Mouse (Mus musculus): ENCODE measurements at regions not wholly inside any gene's neighbourhood (a gene's known extent, or its start where the extent isn't known, plus 50 kb on each side); places are given as distances from the start of the nearest gene placed in this dataset.

DNA sequence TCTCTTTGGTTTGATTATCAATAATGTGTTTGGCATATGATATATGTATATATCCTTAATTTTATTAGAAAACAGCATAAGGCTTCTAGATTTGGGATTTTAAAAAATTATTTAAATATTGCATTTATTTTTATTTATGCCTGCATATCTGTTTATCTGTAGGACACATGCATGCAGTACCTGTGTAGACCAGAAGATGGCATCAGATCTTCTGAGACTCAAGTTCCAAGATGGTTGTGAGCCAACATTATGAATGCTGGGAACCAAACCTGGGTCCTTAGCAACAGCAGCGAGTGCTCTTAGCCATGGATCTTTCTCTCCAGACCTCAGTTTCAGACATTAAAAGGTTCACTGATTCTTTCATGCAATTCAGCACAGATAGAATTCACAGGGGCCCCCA is 148.3 kb downstream of the Cdc42ep3 start:
- H3K27ac ChIP-seq (ENCODE audit: insufficient read depth, low read depth, low read length) = no peak overlapping the region
- no peak for TF ChIP-seq POLR2A (IDR thresholded peaks at IDR 0.05; ENCODE audit: insufficient read depth, low read depth, low read length)
- TF ChIP-seq CTCF (IDR thresholded peaks at IDR 0.05; ENCODE audit: insufficient read depth, low read depth, low read length) = no peak
- no peaks in the 10 kb centered on the region for H3K4me1 ChIP-seq (ENCODE audit: control insufficient read depth, insufficient read depth, low read length)
- 98% methylated on average over 1 of the region's 1 CpGs for WGBS
- H3K4me3 ChIP-seq (ENCODE audit: insufficient read depth, low read depth, low read length) = no peak overlapping the region

DNA sequence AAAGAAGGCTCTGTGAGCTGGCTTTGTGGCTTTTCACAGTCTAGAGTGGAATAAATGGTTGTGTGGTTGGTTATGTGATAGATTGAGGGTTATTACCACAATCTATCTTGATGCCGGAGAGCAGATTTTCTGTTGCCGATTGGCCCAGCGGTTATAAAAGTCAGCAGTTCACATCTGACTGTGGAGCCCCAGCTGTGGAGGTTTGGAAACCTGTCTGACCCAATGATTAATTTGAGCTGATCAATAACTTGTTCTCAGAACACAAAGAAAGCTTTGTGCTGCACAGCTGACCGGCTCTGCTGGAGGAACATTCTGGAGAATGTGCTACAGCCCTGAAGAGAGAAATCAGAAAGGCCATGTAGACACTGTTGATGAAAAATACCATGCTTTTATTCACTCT is 148.8 kb downstream of the Cdc42ep3 start:
- no peak overlapping the region for H3K27ac ChIP-seq (ENCODE audit: insufficient read depth, low read depth, low read length)
- TF ChIP-seq CTCF (IDR thresholded peaks at IDR 0.05; ENCODE audit: insufficient read depth, low read depth, low read length) = no peak
- TF ChIP-seq POLR2A (IDR thresholded peaks at IDR 0.05; ENCODE audit: insufficient read depth, low read depth, low read length) = no peak
- 95% methylated on average over 4 of the region's 4 CpGs for WGBS
- no peak overlapping the region for H3K4me3 ChIP-seq (ENCODE audit: insufficient read depth, low read depth, low read length)
- H3K4me1 ChIP-seq (ENCODE audit: control insufficient read depth, insufficient read depth, low read length) = no peaks in the 10 kb centered on the region

GRCm38 (mm10) chr17:79199814-79200491 is 148.2 kb downstream of the Qpct start:
- 53% methylated on average over 9 of the region's 9 CpGs for WGBS

DNA sequence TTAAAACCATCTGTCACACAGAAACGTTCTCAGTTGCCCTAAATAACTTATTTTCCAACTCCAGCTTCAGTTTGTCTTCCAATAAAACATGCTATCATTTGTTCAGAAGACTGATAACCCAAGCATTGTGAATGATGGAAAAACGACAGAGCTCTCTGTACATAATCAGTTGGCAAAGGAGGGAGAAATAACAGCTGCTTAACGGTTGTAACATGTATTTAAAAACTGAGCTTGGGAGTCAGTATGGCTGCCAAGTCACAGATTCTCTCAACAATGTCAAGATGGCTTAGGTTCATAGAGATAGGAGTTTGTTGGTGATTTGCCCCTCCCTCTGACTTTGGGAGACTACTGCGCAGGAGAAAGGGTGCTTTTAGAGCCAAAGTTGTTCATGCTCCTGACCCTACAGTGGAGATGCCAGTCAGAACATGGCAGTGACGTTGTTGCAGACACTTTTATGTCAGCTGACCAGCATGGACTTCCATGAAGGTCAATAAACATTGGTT is 140.2 kb downstream of the Qpct start:
- no peak for TF ChIP-seq POLR2A (IDR thresholded peaks at IDR 0.05; ENCODE audit: insufficient read depth, low read depth, low read length)
- 50% methylated on average over 5 of the region's 5 CpGs for whole genome bisulfite sequencing
- Histone ChIP-seq H3K4me3 (ENCODE audit: insufficient read depth, low read depth, low read length) (no peak overlapping the region), H3K27ac (ENCODE audit: insufficient read depth, low read depth, low read length) (no peak overlapping the region), H3K4me1 (ENCODE audit: control insufficient read depth, insufficient read depth, low read length) (no peaks in the 10 kb centered on the region)

More at GRCm38 (mm10) chr17:79199814-79200491, 148.2 kb downstream of the Qpct start:
- TF ChIP-seq CTCF (IDR thresholded peaks at IDR 0.05; ENCODE audit: insufficient read depth, low read depth, low read length) (no peak), POLR2A (IDR thresholded peaks at IDR 0.05; ENCODE audit: insufficient read depth, low read depth, low read length) (no peak)
- Histone ChIP-seq H3K27ac (ENCODE audit: insufficient read depth, low read depth, low read length) (no peak overlapping the region), H3K4me1 (ENCODE audit: control insufficient read depth, insufficient read depth, low read length) (no peaks in the 10 kb centered on the region), H3K4me3 (ENCODE audit: insufficient read depth, low read depth, low read length) (no peak overlapping the region)

DNA sequence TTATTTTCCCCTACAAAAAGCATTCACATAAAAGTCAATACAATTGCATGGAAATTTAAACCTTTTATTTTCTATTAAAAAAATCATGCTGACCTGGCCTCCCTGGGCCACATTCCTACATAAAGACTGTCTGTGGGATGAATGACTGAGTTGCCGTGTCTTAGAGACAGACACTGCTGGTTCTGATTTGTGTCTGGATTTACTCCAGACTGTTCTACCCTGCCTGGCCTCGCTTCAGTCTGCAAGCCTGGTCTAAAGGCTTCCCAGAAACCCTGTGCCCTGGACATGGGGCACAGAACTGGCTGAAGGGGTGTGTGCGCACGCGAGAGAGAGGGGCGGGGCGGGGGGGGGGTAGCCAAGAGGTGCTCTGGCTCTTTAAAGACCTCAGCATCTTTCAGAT is 136.6 kb downstream of the Qpct start:
- Histone ChIP-seq H3K27ac (ENCODE audit: insufficient read depth, low read depth, low read length) (no peak overlapping the region), H3K4me1 (ENCODE audit: control insufficient read depth, insufficient read depth, low read length) (no peaks in the 10 kb centered on the region), H3K4me3 (ENCODE audit: insufficient read depth, low read depth, low read length) (no peak overlapping the region)
- TF ChIP-seq POLR2A (IDR thresholded peaks at IDR 0.05; ENCODE audit: insufficient read depth, low read depth, low read length) = no peak
- no peak for TF ChIP-seq CTCF (IDR thresholded peaks at IDR 0.05; ENCODE audit: insufficient read depth, low read depth, low read length)
- 85% methylated on average over 7 of the region's 7 CpGs for WGBS

DNA sequence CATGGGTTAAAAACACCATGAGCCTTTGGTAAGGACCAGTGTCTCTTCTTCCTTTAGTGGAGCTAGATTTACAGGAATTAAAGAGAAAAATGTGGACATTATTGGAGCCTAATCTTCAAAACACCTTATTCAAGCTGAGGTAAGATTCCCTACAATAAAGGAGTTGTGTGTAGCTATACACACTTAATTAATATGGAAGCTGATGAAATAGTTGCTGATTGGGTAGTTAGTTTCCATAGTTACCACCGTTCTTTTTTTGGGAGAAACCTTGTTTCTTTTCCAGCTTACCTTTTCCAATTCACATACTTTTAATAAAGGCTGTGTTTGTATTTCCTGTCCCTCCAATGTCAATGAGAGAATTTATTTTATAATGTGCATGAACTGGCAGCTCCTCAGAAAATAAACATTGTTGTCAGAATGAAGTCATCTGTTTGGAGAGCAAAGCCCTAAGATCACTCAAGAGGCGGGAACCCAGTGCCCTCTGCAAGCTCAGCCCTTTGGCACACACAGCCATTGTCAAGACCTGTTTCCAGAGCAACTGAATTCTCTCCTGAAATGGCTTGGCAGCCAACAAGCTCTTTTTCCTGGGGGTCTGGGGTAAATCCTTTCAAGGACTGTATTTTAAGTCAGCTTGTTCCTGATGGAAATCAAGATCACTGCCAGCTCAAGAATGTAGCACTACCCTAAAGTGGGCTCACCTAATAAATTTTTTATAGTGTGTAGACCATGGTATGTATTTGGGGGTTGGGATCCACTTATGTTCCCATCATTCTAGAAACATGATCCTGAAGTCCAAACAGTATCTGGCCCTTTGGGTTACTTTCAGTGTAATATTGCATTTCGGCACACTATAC is 128.8 kb downstream of the Qpct start:
- H3K4me1 ChIP-seq (ENCODE audit: control insufficient read depth, insufficient read depth, low read length) = no peaks in the 10 kb centered on the region
- 39% methylated on average over 3 of the region's 3 CpGs for WGBS
- no peak overlapping the region for H3K27ac ChIP-seq (ENCODE audit: insufficient read depth, low read depth, low read length)
- H3K4me3 ChIP-seq (ENCODE audit: insufficient read depth, low read depth, low read length) = no peak overlapping the region
- TF ChIP-seq CTCF (IDR thresholded peaks at IDR 0.05; ENCODE audit: insufficient read depth, low read depth, low read length) = no peak
- no peak for TF ChIP-seq POLR2A (IDR thresholded peaks at IDR 0.05; ENCODE audit: insufficient read depth, low read depth, low read length)

GRCm38 (mm10) chr17:79177259-79177658 is 125.6 kb downstream of the Qpct start:
- Histone ChIP-seq H3K27ac (ENCODE audit: insufficient read depth, low read depth, low read length) (no peak overlapping the region), H3K4me3 (ENCODE audit: insufficient read depth, low read depth, low read length) (no peak overlapping the region), H3K4me1 (ENCODE audit: control insufficient read depth, insufficient read depth, low read length) (no peaks in the 10 kb centered on the region)
- TF ChIP-seq POLR2A (IDR thresholded peaks at IDR 0.05; ENCODE audit: insufficient read depth, low read depth, low read length) (no peak), CTCF (IDR thresholded peaks at IDR 0.05; ENCODE audit: insufficient read depth, low read depth, low read length) (no peak)
- WGBS = 91% methylated on average over 3 of the region's 3 CpGs

GRCm38 (mm10) chr17:79176356-79176755 is 124.7 kb downstream of the Qpct start:
- TF ChIP-seq POLR2A (IDR thresholded peaks at IDR 0.05; ENCODE audit: insufficient read depth, low read depth, low read length) (no peak), CTCF (IDR thresholded peaks at IDR 0.05; ENCODE audit: insufficient read depth, low read depth, low read length) (no peak)
- WGBS = 88% methylated on average over 7 of the region's 7 CpGs
- no peaks in the 10 kb centered on the region for H3K4me1 ChIP-seq (ENCODE audit: control insufficient read depth, insufficient read depth, low read length)

GRCm38 (mm10) chr17:79175381-79175780 is 123.7 kb downstream of the Qpct start:
- 46% methylated on average over 2 of the region's 2 CpGs for WGBS
- H3K4me1 ChIP-seq (ENCODE audit: control insufficient read depth, insufficient read depth, low read length) = no peaks in the 10 kb centered on the region
- H3K27ac ChIP-seq (ENCODE audit: insufficient read depth, low read depth, low read length) = no peak overlapping the region
- TF ChIP-seq POLR2A (IDR thresholded peaks at IDR 0.05; ENCODE audit: insufficient read depth, low read depth, low read length) = no peak
- no peak for TF ChIP-seq CTCF (IDR thresholded peaks at IDR 0.05; ENCODE audit: insufficient read depth, low read depth, low read length)
- H3K4me3 ChIP-seq (ENCODE audit: insufficient read depth, low read depth, low read length) = no peak overlapping the region

More at GRCm38 (mm10) chr17:79176356-79176755, 124.7 kb downstream of the Qpct start:
- no peak overlapping the region for H3K4me3 ChIP-seq (ENCODE audit: insufficient read depth, low read depth, low read length)
- H3K27ac ChIP-seq (ENCODE audit: insufficient read depth, low read depth, low read length) = no peak overlapping the region

Data from olfactory bulb, adult 2 months (tissue).